Mouse (Mus musculus) bone marrow, adult 2 months (tissue): ENCODE results near the gene Lgals1.

ENCODE experiments used
- CTCF ChIP-seq: fragments of 200-500 bp; IDR thresholded peaks from 2 replicates; pipeline ENCODE4 v1.5.1; 2011; ENCODE audit warnings: low read length, control low read depth; ENCODE audit not compliant: control insufficient read depth, insufficient read depth
- POLR2A ChIP-seq: fragments of 200-500 bp; IDR thresholded peaks from 2 replicates; pipeline ENCODE4 v1.6.1; 2011; ENCODE audit warnings: low read depth, mild to moderate bottlenecking, control low read depth, low read length, borderline replicate concordance; ENCODE audit not compliant: control insufficient read depth

DNA sequence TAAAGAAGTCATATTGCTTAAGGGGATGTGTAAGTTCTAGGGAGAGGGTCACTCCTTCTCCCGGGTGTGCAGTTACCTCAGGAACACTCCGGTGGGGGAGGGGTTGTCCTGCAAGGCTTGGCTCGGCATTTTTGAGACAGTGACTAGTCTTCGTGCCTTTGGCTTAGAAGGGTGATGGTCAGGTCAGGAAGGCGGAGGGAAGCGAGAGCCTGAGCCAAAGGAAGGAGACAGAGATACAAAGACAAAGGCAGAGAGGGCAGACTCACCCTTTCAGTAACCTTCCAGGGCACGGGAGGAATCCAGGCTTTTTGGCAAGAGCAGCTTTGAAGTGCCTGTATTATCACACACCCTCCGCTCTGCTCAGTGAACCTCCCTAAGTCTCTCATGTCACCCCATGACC is 1.4 kb upstream of the Lgals1 start:
- TF ChIP-seq POLR2A (no peak), CTCF (no peak)
